Mouse (Mus musculus) limb, embryonic 14.5 days (tissue): ENCODE measurements around the gene Rpe65. TPM values are rescaled to one million over a fixed set of nuclear protein-coding genes. Genes with fewer than 3 reads are reported as not detected.

Source experiments
- ATAC-seq: fragments of 200-750 bp; cut with Nextera tagmentation; 2 replicates; pipeline ENCODE4 v1.8.0; 2017; ENCODE audit warnings: low read depth, moderate number of reproducible peaks, moderate TSS enrichment; ENCODE audit not compliant: low FRiP score
- DNase-seq: peaks from one replicate; pipeline ENCODE4 v3.0.0-alpha.2; 2015; ENCODE audit warnings: low spot score
- H3K27ac ChIP-seq: fragments of 300-500 bp; sonication (generic); replicated peaks from 2 replicates; pipeline ENCODE4 v1.5.1; 2014; ENCODE audit warnings: low read depth, mild to moderate bottlenecking, low read length, moderate library complexity, mixed read lengths
- H3K27me3 ChIP-seq: fragments of 300-500 bp; sonication (generic); 2 replicates; pipeline ENCODE4 v1.6.1; 2014; ENCODE audit warnings: low read length, mixed read lengths; ENCODE audit not compliant: control insufficient read depth, insufficient read depth
- H3K36me3 ChIP-seq: fragments of 300-500 bp; sonication (generic); 2 replicates; pipeline ENCODE4 v1.6.1; 2014; ENCODE audit warnings: mild to moderate bottlenecking, low read length, moderate library complexity, mixed read lengths; ENCODE audit not compliant: control insufficient read depth, insufficient read depth
- H3K4me1 ChIP-seq: fragments of 300-500 bp; sonication (generic); 2 replicates; pipeline ENCODE4 v1.6.1; 2014; ENCODE audit warnings: antibody characterized with exemption, low read length, mixed read lengths; ENCODE audit not compliant: control insufficient read depth, insufficient read depth
- H3K4me2 ChIP-seq: fragments of 300-500 bp; sonication (generic); replicated peaks from 2 replicates; pipeline ENCODE4 v1.6.1; 2014; ENCODE audit warnings: low read depth, mild to moderate bottlenecking, low read length, moderate library complexity; ENCODE audit not compliant: severe bottlenecking
- H3K4me3 ChIP-seq: fragments of 300-500 bp; sonication (generic); replicated peaks from 2 replicates; pipeline ENCODE4 v1.5.1; 2014; ENCODE audit warnings: low read length
- H3K9ac ChIP-seq: fragments of 300-500 bp; sonication (generic); 2 replicates; pipeline ENCODE4 v1.6.1; 2014; ENCODE audit warnings: mild to moderate bottlenecking, low read depth, low read length, moderate library complexity; ENCODE audit not compliant: severe bottlenecking
- H3K9me3 ChIP-seq: fragments of 300-500 bp; sonication (generic); 2 replicates; pipeline ENCODE4 v1.6.1; 2016; ENCODE audit warnings: low read length; ENCODE audit not compliant: control insufficient read depth
- POLR2A ChIP-seq: fragments of 200-500 bp; IDR thresholded peaks from 2 replicates; pipeline ENCODE4 v1.8.0; 2012; ENCODE audit warnings: inconsistent platforms, mild to moderate bottlenecking, moderate library complexity, borderline replicate concordance; ENCODE audit not compliant: insufficient read depth, insufficient read length; ENCODE audit errors: extremely low read depth
- WGBS: fragments of 180-500 bp; shearing (Covaris S2); extraction: QIAGEN DNeasy Blood & Tissue Kit; methylation state at CpG from one replicate; pipeline ENCODE4 v1.1.7; 2014; 5-methylcytosine and 5-hydroxymethylcytosine counted together
- polyA plus RNA-seq, 2 experiments: library from polyadenylated mRNA; depleted of rRNA in 1 of 2; stranded (reverse) in 1 of 2; unstranded in 1 of 2; fragments of >200 nt; fragmentation: Nextera tagmentation in 1 of 2; extraction: Ambion mirVana in 1 of 2; gene quantifications; 2 replicates each; pipeline versions ENCODE4 v1.2.1 to v1.2.3; 2012 to 2014

Gene Rpe65
- polyA plus RNA-seq, 2 experiments = not detected

- no peak for TF ChIP-seq POLR2A
- H3K36me3 ChIP-seq = no peaks in the 10 kb centered on the region
- WGBS = 94% methylated on average over 1 of the region's 1 CpGs
- no peak for DNase-seq
- H3K4me2 ChIP-seq = no peak overlapping the region
- H3K9me3 ChIP-seq = no peaks in the 10 kb centered on the region
- no peak overlapping the region for H3K27ac ChIP-seq
- no peaks in the 10 kb centered on the region for H3K27me3 ChIP-seq
- no peak for ATAC-seq
- H3K9ac ChIP-seq = no peak overlapping the region
- no peaks in the 10 kb centered on the region for H3K4me1 ChIP-seq
- no peak overlapping the region for H3K4me3 ChIP-seq
Observed at GRCm38 (mm10) chr3:159663333-159663732, 64.4 kb downstream of the Rpe65 start.

Other genes starting within 250 kb of the Rpe65 start
- gene Depdc1a, start 103.7 kb upstream of the Rpe65 start, polyA plus RNA-seq (2012; rRNA removed) = 17.0 and 22.0 TPM in 2 replicates
- 27.5 and 30.3 TPM in 2 replicates for gene Depdc1a, start 103.7 kb upstream of the Rpe65 start, polyA plus RNA-seq (2014; fragmentation: Nextera tagmentation; extraction: Ambion mirVana)
- gene Wls, start 240.5 kb downstream of the Rpe65 start, polyA plus RNA-seq (2012; rRNA removed) = 105 and 112 TPM in 2 replicates
- gene Wls, start 240.5 kb downstream of the Rpe65 start, polyA plus RNA-seq (2014; fragmentation: Nextera tagmentation; extraction: Ambion mirVana) = 185 and 205 TPM in 2 replicates